Mouse (Mus musculus): ENCODE measurements at regions not wholly inside any gene's neighbourhood (a gene's known extent, or its start where the extent isn't known, plus 50 kb on each side); places are given as distances from the start of the nearest gene placed in this dataset.

- H3K4me2 ChIP-seq: no peak overlapping the region
- 67% methylated on average over 12 of the region's 12 CpGs for WGBS
- H3K27ac ChIP-seq: no peak overlapping the region
- no peaks in the 10 kb centered on the region for H3K27me3 ChIP-seq
- H3K36me3 ChIP-seq: no peaks in the 10 kb centered on the region
- H3K9ac ChIP-seq: no peak overlapping the region
- no peak for ATAC-seq (ENCODE audit: borderline replicate concordance, extremely low read depth, low FRiP score, low TSS enrichment)
- H3K4me1 ChIP-seq: peaks cover 6% of the 10 kb centered on the region
- no peaks in the 10 kb centered on the region for H3K9me3 ChIP-seq
- H3K4me3 ChIP-seq: no peak overlapping the region
These were observed 97.2 kb upstream of the Adra1b start for GRCm38 (mm10) chr11:43998046-43998725.

- H3K4me1 ChIP-seq: peaks cover 12% of the 10 kb centered on the region
- no peak overlapping the region for H3K4me3 ChIP-seq
- 0 out of 2 replicates have a peak, but pooled peaks cover 2% of the 10 kb centered on the region for H3K27me3 ChIP-seq
- no peak for ATAC-seq (ENCODE audit: borderline replicate concordance, extremely low read depth, low FRiP score, low TSS enrichment)
- WGBS: 89% methylated on average over 4 of the region's 4 CpGs
- no peak overlapping the region for H3K27ac ChIP-seq
- H3K36me3 ChIP-seq: no peaks in the 10 kb centered on the region
- no peaks in the 10 kb centered on the region for H3K9me3 ChIP-seq
- H3K9ac ChIP-seq: no peak overlapping the region
- H3K4me2 ChIP-seq: no peak overlapping the region
These were observed 99.0 kb upstream of the Adra1b start for GRCm38 (mm10) chr11:44000056-44000455.

- H3K27me3 ChIP-seq: 0 out of 2 replicates have a peak, but pooled peaks cover 2% of the 10 kb centered on the region
- peaks cover 12% of the 10 kb centered on the region for H3K4me1 ChIP-seq
- no peaks in the 10 kb centered on the region for H3K9me3 ChIP-seq
- no peak overlapping the region for H3K4me2 ChIP-seq
- H3K27ac ChIP-seq: no peak overlapping the region
- no peak for ATAC-seq (ENCODE audit: borderline replicate concordance, extremely low read depth, low FRiP score, low TSS enrichment)
- H3K36me3 ChIP-seq: no peaks in the 10 kb centered on the region
- no peak overlapping the region for H3K9ac ChIP-seq
- WGBS: 78% methylated on average over 7 of the region's 7 CpGs
- no peak overlapping the region for H3K4me3 ChIP-seq
These were observed 101.0 kb upstream of the Adra1b start for GRCm38 (mm10) chr11:44001843-44002589.

DNA sequence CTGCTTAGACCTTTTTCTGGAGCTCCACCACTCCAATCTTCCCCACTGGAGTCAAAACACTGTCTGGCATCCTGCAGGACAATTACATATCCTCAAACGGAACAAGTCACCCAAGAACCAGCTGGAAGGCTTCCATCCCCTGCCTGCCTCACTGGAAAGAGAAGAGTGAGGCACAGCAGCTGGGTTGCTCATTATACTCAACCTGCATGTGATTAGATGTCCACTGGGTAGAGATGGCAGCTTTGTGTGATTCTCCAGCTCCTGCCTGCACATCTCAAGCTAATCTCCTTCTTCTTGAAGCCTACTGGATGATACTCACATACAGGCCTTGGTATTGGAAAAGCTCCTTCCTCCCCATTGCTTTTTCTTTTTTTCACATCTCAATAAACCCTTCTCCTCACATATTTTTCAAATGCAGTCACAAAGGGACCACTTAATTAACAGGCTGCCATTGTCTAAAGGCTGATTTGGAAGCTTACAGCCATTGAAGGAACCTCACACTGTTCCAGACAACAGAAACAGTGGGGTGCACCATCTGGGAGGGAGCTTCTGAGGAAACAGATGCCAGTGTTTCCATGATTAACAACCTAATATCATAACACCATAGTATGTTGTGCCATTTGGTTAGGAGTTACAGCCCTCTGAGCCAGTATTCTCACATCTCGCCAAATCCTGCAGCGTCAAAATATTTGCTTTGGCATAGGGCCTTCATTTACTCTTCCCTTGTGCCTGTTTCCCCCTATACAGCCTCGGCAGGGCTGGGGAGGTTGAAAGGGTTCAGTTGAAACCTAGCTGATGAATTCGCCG, 101.9 kb upstream of the Adra1b start:
- H3K36me3 ChIP-seq: no peaks in the 10 kb centered on the region
- H3K9ac ChIP-seq: no peak overlapping the region
- no peak overlapping the region for H3K4me3 ChIP-seq
- no peak overlapping the region for H3K4me2 ChIP-seq
- H3K4me1 ChIP-seq: peaks cover 12% of the 10 kb centered on the region
- WGBS: 31% methylated on average over 6 of the region's 6 CpGs
- 0 out of 2 replicates have a peak, but pooled peaks cover 2% of the 10 kb centered on the region for H3K27me3 ChIP-seq
- no peaks in the 10 kb centered on the region for H3K9me3 ChIP-seq
- peak; percentile 67; the same call in 1 of the 2 replicates for ATAC-seq (ENCODE audit: borderline replicate concordance, extremely low read depth, low FRiP score, low TSS enrichment)
- H3K27ac ChIP-seq: no peak overlapping the region

GRCm38 (mm10) chr11:44007526-44008040, 106.6 kb upstream of the Adra1b start:
- peaks cover 12% of the 10 kb centered on the region for H3K4me1 ChIP-seq
- WGBS: 26% methylated on average over 5 of the region's 5 CpGs

GRCm38 (mm10) chr11:44012314-44012713, 111.3 kb upstream of the Adra1b start:
- no peak overlapping the region for H3K4me3 ChIP-seq
- 76% methylated on average over 5 of the region's 5 CpGs for WGBS

More at GRCm38 (mm10) chr11:44007526-44008040, 106.6 kb upstream of the Adra1b start:
- Histone ChIP-seq H3K4me3 (no peak overlapping the region), H3K27ac (no peak overlapping the region), H3K4me2 (no peak overlapping the region), H3K36me3 (no peaks in the 10 kb centered on the region), H3K9me3 (no peaks in the 10 kb centered on the region), H3K27me3 (0 out of 2 replicates have a peak, but pooled peaks cover 2% of the 10 kb centered on the region), H3K9ac (no peak overlapping the region)
- 0 out of 2 replicates have a peak, but pooled peaks have one; percentile 46 for ATAC-seq (ENCODE audit: borderline replicate concordance, extremely low read depth, low FRiP score, low TSS enrichment)

GRCm38 (mm10) chr11:44013841-44014240, 112.8 kb upstream of the Adra1b start:
- WGBS: 25% methylated on average over 1 of the region's 1 CpGs
- H3K27ac ChIP-seq: no peak overlapping the region
- no peak for ATAC-seq (ENCODE audit: borderline replicate concordance, extremely low read depth, low FRiP score, low TSS enrichment)

More at GRCm38 (mm10) chr11:44012314-44012713, 111.3 kb upstream of the Adra1b start:
- no peaks in the 10 kb centered on the region for H3K36me3 ChIP-seq
- H3K9me3 ChIP-seq: no peaks in the 10 kb centered on the region
- H3K4me1 ChIP-seq: no peaks in the 10 kb centered on the region
- H3K9ac ChIP-seq: no peak overlapping the region
- H3K27me3 ChIP-seq: no peaks in the 10 kb centered on the region
- H3K27ac ChIP-seq: no peak overlapping the region
- no peak for ATAC-seq (ENCODE audit: borderline replicate concordance, extremely low read depth, low FRiP score, low TSS enrichment)
- H3K4me2 ChIP-seq: no peak overlapping the region

GRCm38 (mm10) chr11:44021638-44022037, 120.6 kb upstream of the Adra1b start:
- no peak overlapping the region for H3K4me2 ChIP-seq
- H3K27me3 ChIP-seq: no peaks in the 10 kb centered on the region
- no peaks in the 10 kb centered on the region for H3K4me1 ChIP-seq
- H3K4me3 ChIP-seq: no peak overlapping the region
- no peaks in the 10 kb centered on the region for H3K36me3 ChIP-seq
- no peak for ATAC-seq (ENCODE audit: borderline replicate concordance, extremely low read depth, low FRiP score, low TSS enrichment)
- WGBS: 59% methylated on average over 4 of the region's 4 CpGs
- no peak overlapping the region for H3K9ac ChIP-seq
- no peak overlapping the region for H3K27ac ChIP-seq
- no peaks in the 10 kb centered on the region for H3K9me3 ChIP-seq

More at GRCm38 (mm10) chr11:44013841-44014240, 112.8 kb upstream of the Adra1b start:
- H3K36me3 ChIP-seq: no peaks in the 10 kb centered on the region
- no peak overlapping the region for H3K4me3 ChIP-seq
- H3K27me3 ChIP-seq: no peaks in the 10 kb centered on the region
- no peak overlapping the region for H3K4me2 ChIP-seq
- no peak overlapping the region for H3K9ac ChIP-seq
- no peaks in the 10 kb centered on the region for H3K4me1 ChIP-seq
- no peaks in the 10 kb centered on the region for H3K9me3 ChIP-seq

GRCm38 (mm10) chr11:44027046-44027445, 126.0 kb upstream of the Adra1b start:
- Histone ChIP-seq H3K27ac (no peak overlapping the region), H3K4me1 (no peaks in the 10 kb centered on the region), H3K27me3 (no peaks in the 10 kb centered on the region), H3K9ac (no peak overlapping the region), H3K9me3 (no peaks in the 10 kb centered on the region), H3K4me2 (no peak overlapping the region), H3K4me3 (no peak overlapping the region), H3K36me3 (no peaks in the 10 kb centered on the region)
- WGBS: 55% methylated on average over 3 of the region's 3 CpGs
- ATAC-seq (ENCODE audit: borderline replicate concordance, extremely low read depth, low FRiP score, low TSS enrichment): no peak

DNA sequence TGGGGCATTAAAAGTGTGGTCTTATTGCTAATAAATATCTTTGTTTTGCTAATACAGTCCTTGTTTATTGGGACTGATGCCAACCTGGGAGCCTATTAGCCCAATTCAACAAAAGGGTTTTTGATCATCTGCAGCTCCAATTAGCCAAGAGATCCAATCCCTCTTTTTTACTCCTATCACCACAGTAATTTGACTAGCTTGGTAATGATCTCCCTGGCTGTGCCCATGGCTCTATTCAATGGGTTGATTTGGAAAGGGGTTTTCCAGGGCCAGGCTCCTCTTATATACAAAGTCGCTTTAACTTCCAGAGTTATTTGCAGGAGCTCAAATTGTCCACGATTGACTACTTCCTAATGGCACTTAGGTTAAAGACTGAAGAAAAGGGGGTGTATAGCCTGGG, 145.1 kb upstream of the Adra1b start:
- Histone ChIP-seq H3K4me1 (no peaks in the 10 kb centered on the region), H3K4me2 (no peak overlapping the region), H3K9me3 (no peaks in the 10 kb centered on the region), H3K4me3 (no peak overlapping the region), H3K27me3 (no peaks in the 10 kb centered on the region), H3K36me3 (no peaks in the 10 kb centered on the region), H3K9ac (no peak overlapping the region), H3K27ac (no peak overlapping the region)
- 64% methylated on average over 2 of the region's 2 CpGs for WGBS
- no peak for ATAC-seq (ENCODE audit: borderline replicate concordance, extremely low read depth, low FRiP score, low TSS enrichment)

DNA sequence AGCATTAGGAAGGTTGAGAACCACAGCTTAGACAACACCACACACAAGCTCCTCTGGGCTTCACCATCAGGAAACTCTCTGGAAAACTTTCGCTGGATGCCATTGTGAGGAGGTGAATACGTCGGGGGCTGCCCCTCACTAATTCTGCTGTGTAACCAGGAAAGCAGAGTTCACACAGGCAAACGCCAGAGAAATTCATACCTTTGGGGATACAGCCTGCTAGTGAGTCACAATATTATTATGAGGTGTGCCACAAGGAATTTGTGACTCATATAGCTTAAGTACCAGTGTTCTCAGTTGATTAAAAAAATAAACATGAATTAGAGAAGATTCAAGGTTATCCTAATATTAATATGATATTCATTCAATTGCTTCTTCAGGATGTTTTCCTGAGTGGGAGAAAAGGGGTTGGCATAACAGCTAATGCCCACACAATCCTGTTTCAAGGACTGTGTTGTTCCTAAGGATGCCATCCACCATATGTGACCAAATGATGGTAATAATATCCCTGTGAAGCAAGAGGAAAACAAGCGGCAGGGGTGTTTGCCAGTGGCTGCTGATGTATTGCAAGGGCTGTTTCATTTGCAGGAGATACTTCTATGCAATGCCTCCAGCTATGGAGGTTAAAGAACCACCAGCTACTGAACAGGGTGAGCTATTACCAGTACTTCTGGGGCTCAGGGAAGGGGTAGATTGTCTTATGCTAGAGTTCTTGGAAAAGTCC, 148.4 kb upstream of the Adra1b start:
- WGBS: 78% methylated on average over 5 of the region's 5 CpGs
- H3K4me3 ChIP-seq: no peak overlapping the region

More for the DNA sequence above, 148.4 kb upstream of the Adra1b start:
- Histone ChIP-seq H3K4me2 (no peak overlapping the region), H3K9ac (no peak overlapping the region), H3K9me3 (no peaks in the 10 kb centered on the region), H3K27me3 (no peaks in the 10 kb centered on the region), H3K27ac (no peak overlapping the region), H3K36me3 (no peaks in the 10 kb centered on the region), H3K4me1 (no peaks in the 10 kb centered on the region)
- no peak for ATAC-seq (ENCODE audit: borderline replicate concordance, extremely low read depth, low FRiP score, low TSS enrichment)
